Mouse (Mus musculus) stomach, postnatal 0 days (tissue): Measurements from ENCODE around the gene Tmem202.

ENCODE experiments used
- CTCF ChIP-seq: IDR thresholded peaks from 2 replicates; pipeline ENCODE4 v1.5.1; 2016; ENCODE audit warnings: antibody characterized with exemption, low read depth, mild to moderate bottlenecking, moderate library complexity
- EP300 ChIP-seq: optimal IDR thresholded peaks from 2 replicates; pipeline ENCODE3; 2016; ENCODE audit warnings: antibody characterized with exemption

- TF ChIP-seq CTCF (no peak), EP300 (no peak)
These were observed 20.3 kb downstream of the Tmem202 start for GRCm38 (mm10) chr9:59519396-59519795.
